Mouse (Mus musculus): ENCODE measurements around the gene Mast4. TPM values are rescaled to one million over a fixed set of nuclear protein-coding genes. Genes with fewer than 3 reads are reported as not detected.

Mast4 gene
- polyA plus RNA-seq, 1 experiment from 2014 or later, result 20.3 TPM

DNA sequence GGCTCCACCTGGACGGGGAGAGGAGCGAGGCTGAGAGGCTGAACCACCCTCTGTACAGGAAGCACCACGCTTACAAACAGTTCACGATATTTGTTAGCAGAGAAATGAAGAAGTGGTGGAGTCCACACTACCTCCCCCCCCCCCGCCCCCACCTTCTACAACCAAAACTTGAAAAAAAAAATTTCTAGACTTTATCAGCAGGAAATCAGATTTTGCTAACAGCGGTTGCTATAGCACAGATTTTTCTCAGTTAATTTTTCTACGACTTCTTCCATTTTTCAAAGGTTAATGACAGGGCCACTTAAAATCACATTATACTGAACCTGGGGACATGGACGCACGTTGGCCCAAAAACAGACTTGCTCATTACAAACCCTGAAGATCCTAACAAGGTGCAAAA lies 572.9 kb downstream of the Mast4 start:
- 81% methylated on average over 9 of the region's 9 CpGs for whole genome bisulfite sequencing
- ATAC-seq, result no peak

DNA sequence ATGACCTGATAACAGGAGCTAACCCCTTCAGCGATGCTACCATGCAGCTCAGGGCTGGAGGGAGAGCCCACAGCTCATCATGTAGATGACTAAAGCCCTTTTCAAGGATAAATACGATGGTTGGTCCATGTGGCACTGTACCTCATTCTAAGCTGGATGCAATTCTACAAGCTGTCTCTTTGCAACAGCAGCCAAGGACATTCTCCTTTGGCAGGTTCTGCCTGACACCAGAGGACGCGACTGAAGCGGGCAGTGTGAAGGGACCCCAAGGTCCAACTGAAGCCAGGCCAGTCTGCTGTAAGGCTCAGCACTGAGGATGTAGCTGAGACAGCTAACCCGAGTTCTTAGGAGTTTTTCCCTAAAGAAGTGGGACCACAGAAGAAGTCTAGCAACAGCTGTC lies 576.3 kb downstream of the Mast4 start:
- ATAC-seq, result no peak
- no peak overlapping the region for H3K4me2 ChIP-seq (replicated peaks)
- H3K9ac ChIP-seq, result no peak overlapping the region
- H3K4me3 ChIP-seq (replicated peaks), result no peak overlapping the region
- H3K27ac ChIP-seq, result no peak overlapping the region
- H3K36me3 ChIP-seq, result peaks cover 15% of the 10 kb centered on the region
- no peaks in the 10 kb centered on the region for H3K4me1 ChIP-seq (replicated peaks)
- no peaks in the 10 kb centered on the region for H3K9me3 ChIP-seq
- 95% methylated on average over 6 of the region's 6 CpGs for WGBS
- no peaks in the 10 kb centered on the region for H3K27me3 ChIP-seq (replicated peaks)

More for the DNA sequence above, 572.9 kb downstream of the Mast4 start:
- H3K9me3 ChIP-seq, result no peaks in the 10 kb centered on the region
- H3K27me3 ChIP-seq (replicated peaks), result no peaks in the 10 kb centered on the region
- no peak overlapping the region for H3K4me2 ChIP-seq (replicated peaks)
- H3K4me1 ChIP-seq (replicated peaks), result no peaks in the 10 kb centered on the region
- H3K36me3 ChIP-seq, result peaks cover 13% of the 10 kb centered on the region
- H3K4me3 ChIP-seq (replicated peaks), result no peak overlapping the region
- H3K9ac ChIP-seq, result no peak overlapping the region
- H3K27ac ChIP-seq, result no peak overlapping the region

DNA sequence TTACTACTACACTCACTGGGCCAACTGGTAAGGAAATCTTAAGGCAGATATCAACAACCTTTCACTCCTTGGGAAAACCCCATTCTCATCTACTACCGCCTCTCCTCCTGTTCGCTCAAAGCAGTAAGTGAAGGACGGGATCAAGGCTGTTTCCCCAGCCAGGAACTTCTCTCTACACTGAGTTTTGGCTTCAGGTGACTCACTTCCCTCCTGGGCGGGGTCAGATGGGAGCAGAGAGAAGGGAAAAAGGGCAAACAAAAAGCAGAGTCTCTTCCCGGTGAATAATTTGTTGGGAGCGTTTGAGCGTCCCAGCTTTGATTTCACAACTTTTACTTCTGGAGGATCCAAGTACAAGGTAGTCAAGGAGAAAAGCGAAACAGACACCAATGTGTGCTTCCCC lies 578.2 kb downstream of the Mast4 start:
- peaks cover 15% of the 10 kb centered on the region for H3K36me3 ChIP-seq
- no peak overlapping the region for H3K4me3 ChIP-seq (replicated peaks)
- no peak overlapping the region for H3K27ac ChIP-seq
- no peak overlapping the region for H3K4me2 ChIP-seq (replicated peaks)
- no peak overlapping the region for H3K9ac ChIP-seq
- H3K4me1 ChIP-seq (replicated peaks), result no peaks in the 10 kb centered on the region
- 90% methylated on average over 8 of the region's 8 CpGs for WGBS
- no peak for ATAC-seq
- H3K27me3 ChIP-seq (replicated peaks), result no peaks in the 10 kb centered on the region
- no peaks in the 10 kb centered on the region for H3K9me3 ChIP-seq

DNA sequence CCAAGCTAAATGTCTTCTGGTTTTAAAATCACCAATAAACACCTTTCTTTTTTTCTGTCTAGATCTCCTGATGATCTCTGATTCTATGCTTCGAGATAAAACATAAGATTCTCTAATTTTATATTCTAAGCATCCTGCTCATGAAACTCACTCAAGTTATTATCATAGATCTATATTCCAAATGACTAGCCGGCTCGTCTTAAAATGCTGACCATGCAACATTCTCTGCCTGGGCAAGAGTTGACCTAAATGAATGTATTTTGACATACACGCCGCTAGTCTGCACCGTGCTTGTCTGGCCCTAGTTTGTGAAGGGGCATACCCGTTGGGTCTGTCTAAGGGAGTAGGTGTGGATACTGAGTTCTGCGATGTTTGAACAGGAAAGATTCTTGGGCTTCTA lies 579.2 kb downstream of the Mast4 start:
- Histone ChIP-seq H3K36me3 (peaks cover 18% of the 10 kb centered on the region), H3K27ac (no peak overlapping the region), H3K4me3 (replicated peaks) (no peak overlapping the region), H3K4me2 (replicated peaks) (no peak overlapping the region), H3K9ac (no peak overlapping the region), H3K9me3 (no peaks in the 10 kb centered on the region), H3K4me1 (replicated peaks) (no peaks in the 10 kb centered on the region), H3K27me3 (replicated peaks) (no peaks in the 10 kb centered on the region)
- no peak for ATAC-seq
- WGBS, result 93% methylated on average over 8 of the region's 8 CpGs

DNA sequence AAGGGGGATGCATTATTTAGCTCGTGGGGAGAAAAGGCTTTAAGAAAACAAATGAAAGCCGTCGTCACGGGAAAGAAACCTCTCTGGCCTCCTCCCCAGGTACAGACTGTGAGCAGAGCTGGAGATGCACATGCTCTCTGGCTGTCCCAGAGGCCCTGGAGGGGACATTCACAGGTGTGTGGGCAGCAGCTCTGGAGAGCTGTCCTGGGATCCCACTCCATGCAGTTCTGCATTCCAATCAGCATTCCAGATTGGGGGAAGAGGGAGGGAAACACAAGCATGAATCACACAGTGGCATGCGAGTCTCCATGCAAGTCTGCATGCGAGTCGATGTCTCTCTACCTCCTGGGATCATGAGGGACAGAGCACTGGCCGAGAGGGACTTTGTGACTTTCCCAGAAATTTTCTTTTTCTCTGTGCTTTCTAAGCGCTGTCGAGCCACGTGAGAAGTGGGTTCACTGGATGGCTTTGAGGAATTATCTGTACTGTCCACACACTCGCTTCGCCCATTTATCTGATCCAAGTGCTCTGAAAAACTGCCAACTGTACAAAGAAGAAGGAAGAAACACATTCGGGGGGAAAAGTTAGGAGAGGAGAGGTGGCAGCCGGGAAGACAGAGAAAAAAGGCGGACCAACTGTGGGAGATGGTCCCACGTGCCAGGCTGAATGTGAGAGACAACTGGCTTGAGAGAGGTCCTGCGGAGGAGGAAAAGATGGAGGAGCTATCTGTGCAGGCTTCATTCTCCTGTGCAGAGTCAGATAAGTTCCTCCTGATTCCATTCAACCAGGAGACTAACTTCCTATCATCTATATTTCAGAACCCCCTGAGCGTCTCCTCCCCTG lies 580.4 kb downstream of the Mast4 start:
- Histone ChIP-seq H3K4me2 (replicated peaks) (no peak overlapping the region), H3K4me1 (replicated peaks) (no peaks in the 10 kb centered on the region), H3K9ac (no peak overlapping the region), H3K27me3 (replicated peaks) (no peaks in the 10 kb centered on the region), H3K4me3 (replicated peaks) (no peak overlapping the region), H3K27ac (no peak overlapping the region), H3K36me3 (peaks cover 23% of the 10 kb centered on the region), H3K9me3 (no peaks in the 10 kb centered on the region)
- no peak for ATAC-seq
- WGBS, result 72% methylated on average over 19 of the region's 19 CpGs

DNA sequence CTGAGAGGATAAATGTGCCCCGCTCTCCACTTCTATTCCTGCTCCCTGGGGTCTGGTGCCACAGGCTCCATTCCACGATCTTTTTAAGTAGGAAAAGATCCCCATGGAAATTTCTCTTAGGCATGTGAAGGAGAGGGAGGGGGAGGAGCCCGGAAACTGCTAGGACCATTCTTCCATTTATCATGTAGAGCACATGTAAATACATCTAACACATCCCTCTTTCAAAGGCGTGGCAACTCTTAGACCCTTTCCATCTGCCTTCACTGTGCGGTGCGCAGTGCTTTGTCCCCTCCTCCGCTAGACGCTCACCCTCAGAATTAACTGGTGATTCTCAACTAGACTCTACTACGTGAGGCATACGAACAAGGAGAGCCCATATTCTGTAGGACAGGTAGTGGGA lies 584.4 kb downstream of the Mast4 start:
- H3K36me3 ChIP-seq, result peaks cover 8% of the 10 kb centered on the region; the same call in 1 of the 2 replicates
- no peak overlapping the region for H3K4me2 ChIP-seq (replicated peaks)
- 74% methylated on average over 10 of the region's 10 CpGs for WGBS

DNA sequence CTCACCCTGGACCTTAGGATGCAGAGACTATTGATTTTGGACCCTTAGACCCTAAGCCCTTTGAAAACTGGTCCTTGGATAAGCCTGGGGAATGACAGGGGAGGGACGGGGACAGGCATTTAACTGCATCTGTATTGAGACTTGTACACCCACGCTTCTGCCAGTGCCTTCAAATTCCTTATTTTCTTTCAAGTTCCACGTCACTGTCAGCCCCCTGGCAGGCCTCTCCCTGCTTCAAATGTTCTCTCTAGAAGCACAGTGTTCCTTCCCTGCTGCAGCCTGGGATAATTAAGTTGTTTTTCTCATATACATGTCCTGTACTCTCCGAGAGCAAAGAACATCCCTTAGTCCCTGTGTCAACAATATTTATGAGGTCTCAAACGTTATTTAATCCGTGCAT lies 585.1 kb downstream of the Mast4 start:
- H3K27ac ChIP-seq, result no peak overlapping the region
- no peak overlapping the region for H3K4me3 ChIP-seq (replicated peaks)
- H3K9me3 ChIP-seq, result no peaks in the 10 kb centered on the region
- peaks cover 8% of the 10 kb centered on the region; the same call in 1 of the 2 replicates for H3K36me3 ChIP-seq
- no peak overlapping the region for H3K4me2 ChIP-seq (replicated peaks)
- H3K4me1 ChIP-seq (replicated peaks), result no peaks in the 10 kb centered on the region
- no peak for ATAC-seq
- 65% methylated on average over 6 of the region's 6 CpGs for WGBS
- no peaks in the 10 kb centered on the region for H3K27me3 ChIP-seq (replicated peaks)
- H3K9ac ChIP-seq, result no peak overlapping the region

More for the DNA sequence above, 584.4 kb downstream of the Mast4 start:
- H3K27ac ChIP-seq, result no peak overlapping the region
- no peaks in the 10 kb centered on the region for H3K27me3 ChIP-seq (replicated peaks)
- H3K9ac ChIP-seq, result no peak overlapping the region
- no peaks in the 10 kb centered on the region for H3K4me1 ChIP-seq (replicated peaks)
- no peaks in the 10 kb centered on the region for H3K9me3 ChIP-seq
- no peak for ATAC-seq
- H3K4me3 ChIP-seq (replicated peaks), result no peak overlapping the region

DNA sequence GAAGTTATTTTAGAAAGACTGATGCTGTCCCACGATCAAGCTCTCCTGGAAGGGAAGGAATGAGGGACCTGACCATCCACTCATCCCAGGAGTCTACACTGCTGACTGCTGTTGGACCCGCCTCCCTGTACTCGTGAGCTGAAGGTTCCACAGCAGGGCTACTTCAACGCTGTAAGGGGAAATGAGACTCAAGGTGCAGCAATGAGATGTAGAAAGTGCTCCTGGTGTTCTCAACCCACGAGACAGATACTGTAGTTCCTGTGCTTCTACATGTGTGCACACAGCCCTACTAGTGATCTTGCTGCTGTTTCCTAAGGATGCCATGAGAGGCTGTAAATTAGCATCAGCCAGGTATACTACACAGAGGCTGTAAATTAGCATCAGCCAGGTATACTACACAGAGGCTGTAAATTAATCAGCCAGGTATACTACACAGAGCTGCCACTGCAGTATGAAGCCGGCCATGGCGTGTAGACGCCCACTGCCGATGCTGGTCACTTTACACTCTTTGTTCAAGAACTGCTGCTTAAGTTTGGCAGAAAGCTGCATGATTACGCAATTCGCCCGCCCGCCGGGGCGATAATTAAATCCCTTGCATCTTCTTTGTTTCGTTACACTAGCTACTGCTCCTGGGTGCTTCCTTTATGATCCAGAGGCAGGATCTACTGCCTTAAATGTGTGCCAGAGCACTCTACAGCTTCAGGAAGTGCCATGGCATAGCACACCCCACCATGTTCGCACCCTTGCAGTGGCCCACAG lies 587.3 kb downstream of the Mast4 start:
- Histone ChIP-seq H3K9ac (no peak overlapping the region), H3K4me2 (replicated peaks) (no peak overlapping the region), H3K9me3 (no peaks in the 10 kb centered on the region), H3K4me3 (replicated peaks) (no peak overlapping the region), H3K27me3 (replicated peaks) (no peaks in the 10 kb centered on the region), H3K27ac (no peak overlapping the region), H3K4me1 (replicated peaks) (no peaks in the 10 kb centered on the region), H3K36me3 (peaks cover 8% of the 10 kb centered on the region; the same call in 1 of the 2 replicates)
- no peak for ATAC-seq
- 87% methylated on average over 17 of the region's 17 CpGs for whole genome bisulfite sequencing

DNA sequence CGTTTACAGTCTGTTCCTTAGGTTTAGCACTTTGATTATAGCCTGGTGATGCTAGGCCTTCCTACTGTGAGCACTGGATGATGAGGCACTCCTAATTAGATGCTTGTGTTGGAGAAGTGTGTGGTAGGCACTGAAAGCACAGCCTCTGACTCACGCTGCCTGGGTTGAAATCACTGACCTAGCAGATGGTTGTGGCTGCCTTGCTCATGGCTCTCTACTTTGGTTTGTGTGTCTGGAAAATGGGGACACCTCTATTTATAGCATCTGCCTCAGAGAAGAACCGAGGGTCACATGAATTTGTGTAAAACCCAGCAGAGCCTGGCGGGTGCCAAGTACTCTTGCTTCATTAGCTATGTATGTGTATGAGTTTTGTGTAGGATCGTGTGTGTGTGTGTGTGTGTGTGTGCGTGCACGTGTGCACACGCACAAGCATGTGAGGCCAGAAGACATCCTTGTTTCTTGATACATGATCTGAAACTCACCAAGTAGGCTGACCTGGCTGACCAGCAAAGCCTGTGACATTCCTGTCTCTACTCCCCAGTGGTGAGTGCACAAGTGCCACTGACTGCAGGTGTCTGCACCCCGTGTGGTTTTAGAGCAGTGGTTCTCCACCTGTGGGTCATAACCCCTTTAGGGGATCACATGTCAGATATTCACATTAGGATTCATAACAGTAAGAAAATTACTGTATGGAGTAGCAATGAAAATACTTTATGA lies 588.5 kb downstream of the Mast4 start:
- Histone ChIP-seq H3K4me1 (replicated peaks) (no peaks in the 10 kb centered on the region), H3K27me3 (replicated peaks) (no peaks in the 10 kb centered on the region), H3K4me3 (replicated peaks) (no peak overlapping the region), H3K4me2 (replicated peaks) (no peak overlapping the region), H3K36me3 (peaks cover 8% of the 10 kb centered on the region; the same call in 1 of the 2 replicates), H3K9ac (no peak overlapping the region), H3K9me3 (no peaks in the 10 kb centered on the region), H3K27ac (no peak overlapping the region)
- WGBS, result 86% methylated on average over 9 of the region's 9 CpGs
- no peak for ATAC-seq

DNA sequence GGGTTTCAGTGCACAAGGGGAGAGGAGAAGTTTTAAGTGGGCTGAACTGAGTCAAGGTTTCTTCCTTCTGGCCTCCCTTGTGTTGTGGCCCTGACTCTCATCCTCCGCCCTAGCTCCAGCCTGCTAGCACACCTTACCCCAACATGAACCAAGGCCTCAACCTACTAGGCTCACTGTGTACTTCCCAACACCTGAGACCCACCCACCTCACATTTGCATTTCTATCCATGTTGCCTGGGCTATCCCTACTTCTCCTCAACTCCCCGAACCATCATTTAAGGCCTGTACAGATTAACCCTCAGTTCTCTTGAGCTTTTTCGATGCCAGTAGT lies 589.1 kb downstream of the Mast4 start:
- no peaks in the 10 kb centered on the region for H3K9me3 ChIP-seq
- no peak overlapping the region for H3K9ac ChIP-seq
- H3K4me2 ChIP-seq (replicated peaks), result no peak overlapping the region
- peaks cover 6% of the 10 kb centered on the region; the same call in 1 of the 2 replicates for H3K36me3 ChIP-seq
- no peak for ATAC-seq
- H3K4me3 ChIP-seq (replicated peaks), result no peak overlapping the region
- 95% methylated on average over 3 of the region's 3 CpGs for WGBS
- H3K4me1 ChIP-seq (replicated peaks), result no peaks in the 10 kb centered on the region
- H3K27me3 ChIP-seq (replicated peaks), result no peaks in the 10 kb centered on the region
- no peak overlapping the region for H3K27ac ChIP-seq

DNA sequence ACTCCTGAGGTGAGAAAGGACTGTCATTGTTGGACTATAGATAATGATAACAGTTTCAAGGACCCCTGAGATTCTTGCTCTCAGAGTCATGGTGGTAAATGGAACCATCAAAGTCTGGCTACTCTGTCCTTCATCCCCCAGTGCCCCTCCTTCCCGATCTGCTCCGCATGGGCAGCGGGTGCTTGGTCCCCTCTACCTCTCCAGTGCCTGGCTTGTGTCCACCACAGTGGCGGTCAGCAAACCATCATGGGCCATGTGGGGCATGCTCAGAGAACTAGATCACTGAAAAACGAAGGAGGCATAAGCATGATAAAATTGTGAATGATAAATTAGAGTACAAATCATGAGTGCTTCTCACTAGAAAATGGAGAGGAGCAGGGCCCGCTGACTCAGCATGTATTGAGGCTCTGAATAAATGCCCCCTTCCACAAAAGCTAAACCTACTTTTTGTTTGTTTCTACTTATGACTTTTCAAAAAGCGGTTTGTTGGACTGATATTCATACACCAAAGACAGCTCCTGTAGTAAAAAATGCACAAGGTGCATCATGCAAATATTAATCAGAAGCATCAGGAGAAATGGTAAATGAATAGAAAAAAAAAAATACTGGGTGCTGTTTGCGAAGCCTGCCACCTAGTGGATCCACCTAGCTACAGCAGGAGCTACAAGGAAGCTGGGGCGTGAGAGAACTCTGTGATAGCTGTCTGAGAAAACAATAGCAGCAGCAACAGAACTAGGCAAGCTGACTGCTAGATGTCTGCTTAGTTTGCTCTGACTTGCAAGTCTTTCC lies 589.6 kb downstream of the Mast4 start:
- H3K27me3 ChIP-seq (replicated peaks), result no peaks in the 10 kb centered on the region
- ATAC-seq, result no peak
- no peak overlapping the region for H3K9ac ChIP-seq
- H3K9me3 ChIP-seq, result no peaks in the 10 kb centered on the region
- no peaks in the 10 kb centered on the region for H3K4me1 ChIP-seq (replicated peaks)
- no peak overlapping the region for H3K27ac ChIP-seq
- H3K4me2 ChIP-seq (replicated peaks), result no peak overlapping the region
- WGBS, result 68% methylated on average over 9 of the region's 9 CpGs
- no peak overlapping the region for H3K4me3 ChIP-seq (replicated peaks)
- no peaks in the 10 kb centered on the region for H3K36me3 ChIP-seq
